13 mouse cellular contexts compared by ENCODE assay signal in the genomic region with DNA sequence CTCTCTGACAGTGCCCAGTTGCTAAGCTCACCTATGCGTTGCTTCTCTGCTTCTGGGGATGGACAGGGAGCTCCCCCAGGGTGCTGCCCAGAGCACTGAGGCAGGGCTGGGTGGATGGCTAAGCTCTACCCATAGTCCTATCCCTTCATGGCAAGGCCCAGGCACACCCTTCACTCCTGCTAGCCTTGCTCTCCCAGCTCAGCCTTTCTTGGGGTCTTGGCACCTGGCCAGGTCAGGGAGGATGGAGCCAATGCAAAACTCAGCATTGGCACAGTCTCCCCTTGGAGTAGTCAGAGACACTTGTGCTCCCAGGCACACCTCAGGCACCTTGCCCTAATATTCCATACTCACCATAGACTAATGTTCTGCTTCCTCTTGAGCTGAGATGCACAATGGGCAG. TPM values are rescaled to one million over a fixed set of nuclear protein-coding genes. Genes with fewer than 3 reads are reported as not detected.
A peak's percentile ranks its signal among the peaks of the same experiment; 100 is the strongest.
DNase-seq lines count a peak whose midpoint lies in the region; ATAC-seq and TF ChIP-seq lines count a peak whose summit lies in the region.
"Had no signal": no experiment of that assay in that cellular context is flagged by ENCODE, and none has a peak within 500 bp of the region (broad histone marks: within the 10 kb centered on the region; RNA-seq: fewer than 3 reads in every experiment).

No protein-coding gene starts in this region.

- no peaks in the 10 kb centered on the region for H3K4me1 ChIP-seq in forebrain, postnatal 0 days (ENCODE audit: insufficient read depth)
- H3K4me1 ChIP-seq in forebrain, embryonic 13.5 days = no peaks in the 10 kb centered on the region
- no peaks in the 10 kb centered on the region for H3K4me1 ChIP-seq in hindbrain, embryonic 11.5 days (replicated peaks; ENCODE audit: control insufficient read depth, insufficient read depth, low read length)
- H3K4me1 ChIP-seq in liver, embryonic 15.5 days (replicated peaks) = no peaks in the 10 kb centered on the region

- 67% methylated on average over 1 of the region's 1 CpGs for WGBS in forebrain, postnatal 0 days
- WGBS in forebrain, embryonic 13.5 days = 73% methylated on average over 1 of the region's 1 CpGs
- 54% methylated on average over 1 of the region's 1 CpGs for WGBS in hindbrain, embryonic 11.5 days
- WGBS in liver, embryonic 15.5 days (ENCODE audit: insufficient replicate concordance) = 77% methylated on average over 1 of the region's 1 CpGs

- ATAC-seq in forebrain, postnatal 0 days = no peak
- no peak for ATAC-seq in forebrain, embryonic 13.5 days
- ATAC-seq in hindbrain, embryonic 11.5 days (ENCODE audit: low FRiP score) = no peak
- no peak for ATAC-seq in liver, embryonic 15.5 days (ENCODE audit: insufficient read depth)

- 0 out of 2 replicates have a peak overlapping the region, but pooled peaks have one; percentile 15 for H3K4me2 ChIP-seq in forebrain, postnatal 0 days (ENCODE audit: low read depth)
- no peak overlapping the region for H3K4me2 ChIP-seq in forebrain, embryonic 13.5 days
- 0 out of 2 replicates have a peak overlapping the region, but pooled peaks have one; percentile 8 for H3K4me2 ChIP-seq in hindbrain, embryonic 11.5 days (replicated peaks; ENCODE audit: low read depth, low read length)
- H3K4me2 ChIP-seq in liver, embryonic 15.5 days = no peak overlapping the region

- no peaks in the 10 kb centered on the region for H3K36me3 ChIP-seq in forebrain, postnatal 0 days (ENCODE audit: insufficient read depth)
- no peaks in the 10 kb centered on the region for H3K36me3 ChIP-seq in forebrain, embryonic 13.5 days (ENCODE audit: poor library complexity, severe bottlenecking)
- H3K36me3 ChIP-seq in hindbrain, embryonic 11.5 days (ENCODE audit: control insufficient read depth, insufficient read depth, low read length) = no peaks in the 10 kb centered on the region
- H3K36me3 ChIP-seq in liver, embryonic 15.5 days (replicated peaks) = no peaks in the 10 kb centered on the region

- H3K9me3 ChIP-seq in forebrain, postnatal 0 days (ENCODE audit: low read length) = no peaks in the 10 kb centered on the region
- no peaks in the 10 kb centered on the region for H3K9me3 ChIP-seq in forebrain, embryonic 13.5 days (replicated peaks)
- no peaks in the 10 kb centered on the region for H3K9me3 ChIP-seq in hindbrain, embryonic 11.5 days (ENCODE audit: control insufficient read depth, low read length)
- H3K9me3 ChIP-seq in liver, embryonic 15.5 days (replicated peaks) = no peaks in the 10 kb centered on the region

- no peaks in the 10 kb centered on the region for H3K27me3 ChIP-seq in forebrain, postnatal 0 days (ENCODE audit: insufficient read depth, low read length)
- H3K27me3 ChIP-seq in forebrain, embryonic 13.5 days = no peaks in the 10 kb centered on the region
- peaks cover 2% of the 10 kb centered on the region; the same call in 1 of the 2 replicates for H3K27me3 ChIP-seq in hindbrain, embryonic 11.5 days (ENCODE audit: control insufficient read depth, insufficient read depth, low read length)
- peaks cover 28% of the 10 kb centered on the region; the same call in 1 of the 2 replicates for H3K27me3 ChIP-seq in liver, embryonic 15.5 days

- no peak overlapping the region for H3K4me3 ChIP-seq in forebrain, postnatal 0 days (ENCODE audit: low read depth, low read length)
- H3K4me3 ChIP-seq in forebrain, embryonic 13.5 days = no peak overlapping the region
- H3K4me3 ChIP-seq in hindbrain, embryonic 11.5 days (ENCODE audit: low read depth, low read length) = no peak overlapping the region
- H3K4me3 ChIP-seq in liver, embryonic 15.5 days (replicated peaks) = 0 out of 2 replicates have a peak overlapping the region, but pooled peaks have one; percentile 4
- H3K4me3 ChIP-seq: erythroblast, embryonic 14.5 days had no signal

- no peak for TF ChIP-seq CTCF in forebrain, postnatal 0 days (IDR thresholded peaks at IDR 0.05; ENCODE audit: low read depth)

- no peak overlapping the region for H3K27ac ChIP-seq in forebrain, postnatal 0 days (ENCODE audit: low read depth, low read length)
- H3K27ac ChIP-seq in forebrain, embryonic 13.5 days = no peak overlapping the region
- no peak overlapping the region for H3K27ac ChIP-seq in hindbrain, embryonic 11.5 days (ENCODE audit: low read depth, low read length)
- H3K27ac ChIP-seq in liver, embryonic 15.5 days (replicated peaks) = no peak overlapping the region

- H3K9ac ChIP-seq in forebrain, postnatal 0 days = no peak overlapping the region
- no peak overlapping the region for H3K9ac ChIP-seq in forebrain, embryonic 13.5 days
- no peak overlapping the region for H3K9ac ChIP-seq in hindbrain, embryonic 11.5 days (ENCODE audit: low read depth, low read length)
- no peak overlapping the region for H3K9ac ChIP-seq in liver, embryonic 15.5 days

- no peak for DNase-seq in forebrain, postnatal 0 days
- peak; percentile 64 for DNase-seq in NIH3T3 (ENCODE audit: low read depth)
- DNase-seq in hindbrain, embryonic 11.5 days (ENCODE audit: low spot score) = no peak
- DNase-seq in adrenal gland, adult 18-20 months (ENCODE audit: low spot score in 2 of 2) = no peak
- DNase-seq in right cerebral cortex, adult 2 months (ENCODE audit: low spot score in 2 of 2) = no peak
- DNase-seq in urinary bladder, postnatal 36 days (ENCODE audit: low spot score in 2 of 2) = no peak
- DNase-seq: layer of hippocampus, adult 9-11 months; thymus, postnatal 14 days had no signal

RNA-seq across cellular contexts. Expression of a gene that starts 0.7 kb away (rescaled TPM):
- 24.8 and 39.7 TPM in 2 replicates for total RNA-seq in forebrain, postnatal 0 days (2014; rRNA removed)
- polyA plus RNA-seq in forebrain, postnatal 0 days (2015; fragmentation: Nextera tagmentation; extraction: Ambion mirVana) = 17.7 and 18.3 TPM in 2 replicates
- polyA plus RNA-seq in forebrain, embryonic 13.5 days (2015; fragmentation: Nextera tagmentation; extraction: Ambion mirVana) = 10.2 and 11.7 TPM in 2 replicates
- 38.8 and 53.1 TPM in 2 replicates for polyA plus RNA-seq in hindbrain, embryonic 11.5 days (2014; fragmentation: Nextera tagmentation; extraction: Ambion mirVana)
- 10.0 and 12.4 TPM in 2 replicates for polyA plus RNA-seq in liver, embryonic 15.5 days (2015; fragmentation: Nextera tagmentation; extraction: Ambion mirVana)
- 100 to 1,000 TPM; 221 to 292 TPM for total RNA-seq in adrenal gland, adult 18-20 months (2021)
- total RNA-seq: monocyte, adult 5-6 weeks had no signal

RNA-seq across cellular contexts. Expression of a gene that starts 18.8 kb away (rescaled TPM):
- 21.4 and 26.0 TPM in 2 replicates for total RNA-seq in forebrain, postnatal 0 days (2014; rRNA removed)
- polyA plus RNA-seq in forebrain, postnatal 0 days (2015; fragmentation: Nextera tagmentation; extraction: Ambion mirVana) = 3.9 and 5.5 TPM in 2 replicates
- polyA plus RNA-seq in forebrain, embryonic 13.5 days (2015; fragmentation: Nextera tagmentation; extraction: Ambion mirVana) = 1.5 and 2.4 TPM in 2 replicates
- polyA plus RNA-seq in hindbrain, embryonic 11.5 days (2014; fragmentation: Nextera tagmentation; extraction: Ambion mirVana) = 0.66 and 0.84 TPM in 2 replicates
- 0.05 TPM in 1 of 2 replicates, not detected in the other for polyA plus RNA-seq in liver, embryonic 15.5 days (2015; fragmentation: Nextera tagmentation; extraction: Ambion mirVana)
- total RNA-seq in adrenal gland, adult 18-20 months (2021) = 10 to 100 TPM; 42.1 to 52.8 TPM
- total RNA-seq: monocyte, adult 5-6 weeks had no signal
- polyA plus RNA-seq: erythroblast, embryonic 14.5 days had no signal

RNA-seq across cellular contexts. Expression of a gene that starts 25.2 kb away (rescaled TPM):
- total RNA-seq in forebrain, postnatal 0 days (2014; rRNA removed) = 25.3 and 33.2 TPM in 2 replicates
- polyA plus RNA-seq in forebrain, postnatal 0 days (2015; fragmentation: Nextera tagmentation; extraction: Ambion mirVana) = 50.3 and 60.8 TPM in 2 replicates
- 78.9 and 81.2 TPM in 2 replicates for polyA plus RNA-seq in forebrain, embryonic 13.5 days (2015; fragmentation: Nextera tagmentation; extraction: Ambion mirVana)
- 76.9 and 77.6 TPM in 2 replicates for polyA plus RNA-seq in hindbrain, embryonic 11.5 days (2014; fragmentation: Nextera tagmentation; extraction: Ambion mirVana)
- polyA plus RNA-seq in liver, embryonic 15.5 days (2015; fragmentation: Nextera tagmentation; extraction: Ambion mirVana) = 41.6 and 42.1 TPM in 2 replicates
- 10 to 100 TPM; 20.7 to 27.4 TPM for total RNA-seq in adrenal gland, adult 18-20 months (2021)

RNA-seq across cellular contexts. Expression of a gene that starts 48.9 kb away (rescaled TPM):
- total RNA-seq in forebrain, postnatal 0 days (2014; rRNA removed) = not detected in 2 replicates
- not detected in 2 replicates for polyA plus RNA-seq in forebrain, postnatal 0 days (2015; fragmentation: Nextera tagmentation; extraction: Ambion mirVana)
- polyA plus RNA-seq in forebrain, embryonic 13.5 days (2015; fragmentation: Nextera tagmentation; extraction: Ambion mirVana) = not detected in 2 replicates
- polyA plus RNA-seq in hindbrain, embryonic 11.5 days (2014; fragmentation: Nextera tagmentation; extraction: Ambion mirVana) = not detected in 2 replicates
- polyA plus RNA-seq in liver, embryonic 15.5 days (2015; fragmentation: Nextera tagmentation; extraction: Ambion mirVana) = not detected in 2 replicates
- total RNA-seq in adrenal gland, adult 18-20 months (2021) = not detected
- total RNA-seq: adrenal gland, postnatal 36 days; monocyte, adult 5-6 weeks had no signal
- polyA plus RNA-seq: erythroblast, embryonic 14.5 days had no signal

Comparison
In these comparisons a context has a peak if more than half of its experiments do, and no peak if none do; other contexts are left out.
1. H3K4me2 ChIP-seq: peak in forebrain, postnatal 0 days (single experiment) and hindbrain, embryonic 11.5 days (single experiment); none in forebrain, embryonic 13.5 days (single experiment) and liver, embryonic 15.5 days (single experiment).